Mouse (Mus musculus) forebrain, embryonic 12.5 days (tissue): Measurements from ENCODE around the gene 3110009E18Rik. TPM values are rescaled to one million over a fixed set of nuclear protein-coding genes. Genes with fewer than 3 reads are reported as not detected.

Source experiments
- ATAC-seq: fragments of 200-750 bp; cut with Nextera tagmentation; 2 replicates; pipeline ENCODE4 v1.8.0; 2017; ENCODE audit warnings: moderate TSS enrichment; ENCODE audit not compliant: low FRiP score
- H3K27ac ChIP-seq: fragments of 300-500 bp; sonication (generic); 2 replicates; pipeline ENCODE4 v1.5.1; 2016; ENCODE audit warnings: mild to moderate bottlenecking
- H3K27me3 ChIP-seq: fragments of 300-500 bp; sonication (generic); 2 replicates; pipeline ENCODE4 v1.6.1; 2016; ENCODE audit warnings: mild to moderate bottlenecking
- H3K36me3 ChIP-seq: fragments of 300-500 bp; sonication (generic); replicated peaks from 2 replicates; pipeline ENCODE4 v1.6.1; 2016; ENCODE audit warnings: mild to moderate bottlenecking
- H3K4me1 ChIP-seq: fragments of 300-500 bp; sonication (generic); 2 replicates; pipeline ENCODE4 v1.6.1; 2016
- H3K4me2 ChIP-seq: fragments of 300-500 bp; sonication (generic); 2 replicates; pipeline ENCODE4 v1.6.1; 2016; ENCODE audit warnings: mild to moderate bottlenecking, moderate library complexity
- H3K4me3 ChIP-seq: fragments of 300-500 bp; sonication (generic); replicated peaks from 2 replicates; pipeline ENCODE4 v1.5.1; 2016; ENCODE audit warnings: mild to moderate bottlenecking
- H3K9ac ChIP-seq: fragments of 300-500 bp; sonication (generic); 2 replicates; pipeline ENCODE4 v1.6.1; 2016; ENCODE audit warnings: mild to moderate bottlenecking
- H3K9me3 ChIP-seq: fragments of 300-500 bp; sonication (generic); 2 replicates; pipeline ENCODE4 v1.6.1; 2016
- WGBS: fragments of 180-500 bp; shearing (Covaris S2); methylation state at CpG from one replicate; pipeline ENCODE4 v1.1.7; 2016; 5-methylcytosine and 5-hydroxymethylcytosine counted together
- polyA plus RNA-seq: library from polyadenylated mRNA; unstranded; fragments of >200 nt; fragmentation: Nextera tagmentation; extraction: Ambion mirVana; gene quantifications from 2 replicates; pipeline ENCODE4 v1.2.1, GENCODE M21; 2016

The 3110009E18Rik gene
- polyA plus RNA-seq, 1 experiment from 2014 or later = 30.2 TPM

GRCm38 (mm10) chr1:120112251-120113187, 8.5 kb upstream of the 3110009E18Rik start:
- Histone ChIP-seq H3K4me3 (no peak overlapping the region), H3K4me2 (no peak overlapping the region), H3K9ac (no peak overlapping the region), H3K4me1 (peaks cover 5% of the 10 kb centered on the region; the same call in 1 of the 2 replicates), H3K9me3 (0 out of 2 replicates have a peak, but pooled peaks cover 5% of the 10 kb centered on the region), H3K27me3 (no peaks in the 10 kb centered on the region), H3K27ac (no peak overlapping the region), H3K36me3 (peaks cover 49% of the 10 kb centered on the region)
- ATAC-seq = no peak
- WGBS = 87% methylated on average over 12 of the region's 12 CpGs

DNA sequence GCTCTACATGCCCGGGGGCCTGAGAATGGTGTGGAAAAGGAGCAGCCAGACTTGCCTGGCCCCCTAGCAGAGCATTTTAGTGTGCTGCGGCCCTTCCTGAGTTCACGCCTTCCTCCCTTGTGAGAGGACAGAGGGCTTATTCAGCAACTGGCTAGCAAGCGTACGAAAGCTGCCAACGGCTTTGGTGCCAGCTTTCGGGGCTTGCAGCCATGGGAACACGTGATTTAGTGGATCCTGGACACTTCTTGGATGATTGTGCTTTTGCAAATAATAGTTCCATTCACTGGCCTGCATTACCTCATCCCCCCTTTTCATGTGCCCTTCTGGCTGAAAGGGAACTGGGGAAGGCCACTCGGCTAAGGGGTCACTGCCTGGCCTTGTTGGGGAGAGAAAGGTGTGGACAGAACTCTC, 5.3 kb upstream of the 3110009E18Rik start:
- no peak overlapping the region for H3K9ac ChIP-seq
- peak; percentile 62 for ATAC-seq
- peaks cover 34% of the 10 kb centered on the region for H3K4me1 ChIP-seq

DNA sequence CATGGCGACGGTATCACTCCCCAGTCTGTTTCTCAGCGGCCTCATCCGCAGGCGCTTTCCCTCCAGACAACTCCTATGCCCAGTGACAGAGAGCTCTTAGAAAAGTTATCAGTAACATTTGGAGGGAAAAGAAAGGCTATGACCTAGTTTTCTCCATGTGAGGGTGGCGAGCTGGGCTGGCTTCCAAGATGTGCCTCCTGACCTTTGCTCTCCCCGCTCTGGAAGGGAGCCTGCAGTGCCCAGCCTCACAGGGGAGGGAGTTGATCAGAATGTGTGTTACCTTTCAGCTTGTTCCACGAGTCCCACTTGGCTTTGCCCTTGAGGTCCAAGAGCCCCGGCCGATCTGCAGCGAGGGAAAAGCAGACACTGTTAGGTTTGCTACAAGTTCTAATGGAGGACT, 4.9 kb upstream of the 3110009E18Rik start:
- H3K9me3 ChIP-seq = 0 out of 2 replicates have a peak, but pooled peaks cover 5% of the 10 kb centered on the region
- no peak for ATAC-seq
- H3K27me3 ChIP-seq = no peaks in the 10 kb centered on the region
- H3K4me1 ChIP-seq = peaks cover 34% of the 10 kb centered on the region
- peak overlapping the region; percentile 84 for H3K27ac ChIP-seq
- no peak overlapping the region for H3K9ac ChIP-seq
- no peak overlapping the region for H3K4me3 ChIP-seq
- peak overlapping the region; percentile 5; the same call in 1 of the 2 replicates for H3K4me2 ChIP-seq
- peaks cover 54% of the 10 kb centered on the region for H3K36me3 ChIP-seq
- 79% methylated on average over 11 of the region's 11 CpGs for WGBS

More for the DNA sequence above, 5.3 kb upstream of the 3110009E18Rik start:
- H3K4me3 ChIP-seq = no peak overlapping the region
- 49% methylated on average over 9 of the region's 9 CpGs for WGBS
- H3K4me2 ChIP-seq = no peak overlapping the region
- 0 out of 2 replicates have a peak, but pooled peaks cover 5% of the 10 kb centered on the region for H3K9me3 ChIP-seq
- peaks cover 54% of the 10 kb centered on the region for H3K36me3 ChIP-seq
- peak overlapping the region; percentile 84 for H3K27ac ChIP-seq
- no peaks in the 10 kb centered on the region for H3K27me3 ChIP-seq

DNA sequence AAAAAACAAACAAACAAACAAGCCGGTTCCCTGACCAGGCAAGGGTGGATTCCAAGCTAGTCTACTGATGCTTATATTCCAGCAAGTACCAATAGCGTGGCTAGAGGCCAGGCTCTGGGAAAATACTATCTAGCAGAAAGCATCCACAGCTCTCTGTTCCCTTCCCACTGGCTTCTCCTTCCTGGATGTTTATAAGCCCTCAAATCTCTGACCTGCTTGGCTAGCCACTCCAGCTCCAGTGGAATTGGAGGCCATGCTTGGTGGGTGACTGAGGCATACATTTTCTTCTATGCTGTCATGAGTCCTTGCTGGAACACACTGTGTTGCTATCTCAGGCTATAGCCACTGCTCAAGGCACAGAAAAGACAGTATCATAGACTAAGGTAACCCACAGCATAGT, 2.1 kb upstream of the 3110009E18Rik start:
- WGBS = 100% methylated on average over 2 of the region's 2 CpGs
- no peak overlapping the region for H3K27ac ChIP-seq
- peaks cover 29% of the 10 kb centered on the region for H3K36me3 ChIP-seq
- ATAC-seq = no peak
- peak overlapping the region; percentile 80 for H3K4me2 ChIP-seq
- peak overlapping the region; percentile 10; the same call in 1 of the 2 replicates for H3K4me3 ChIP-seq
- 0 out of 2 replicates have a peak, but pooled peaks cover 5% of the 10 kb centered on the region for H3K9me3 ChIP-seq
- peak overlapping the region; percentile 29; the same call in 1 of the 2 replicates for H3K9ac ChIP-seq
- H3K4me1 ChIP-seq = peaks cover 38% of the 10 kb centered on the region
- no peaks in the 10 kb centered on the region for H3K27me3 ChIP-seq

DNA sequence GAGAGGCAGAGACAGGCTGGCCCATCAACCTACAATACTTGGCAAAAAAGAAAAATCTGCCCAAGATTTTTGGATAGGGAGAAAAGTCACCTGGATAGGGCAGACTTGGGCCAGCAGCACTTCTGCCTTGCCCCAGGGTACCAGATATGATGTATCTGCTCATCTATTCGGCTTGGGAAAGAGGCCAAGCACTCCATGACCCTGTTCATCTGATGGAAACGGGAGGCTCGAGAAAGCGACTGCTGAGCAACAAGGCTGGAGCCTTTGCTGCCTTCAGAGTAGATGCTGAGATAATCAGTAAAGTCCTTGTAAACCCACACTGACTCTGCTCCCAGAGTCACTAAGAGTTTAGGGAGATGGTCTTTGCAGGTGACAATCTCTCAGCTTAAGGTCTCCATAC, 1.6 kb upstream of the 3110009E18Rik start:
- Histone ChIP-seq H3K4me3 (peak overlapping the region; percentile 65), H3K9ac (no peak overlapping the region; the same call in 1 of the 2 replicates), H3K27me3 (no peaks in the 10 kb centered on the region), H3K4me1 (peaks cover 38% of the 10 kb centered on the region), H3K36me3 (peaks cover 24% of the 10 kb centered on the region), H3K4me2 (peak overlapping the region; percentile 80), H3K27ac (0 out of 2 replicates have a peak overlapping the region, but pooled peaks have one; percentile 25), H3K9me3 (0 out of 2 replicates have a peak, but pooled peaks cover 2% of the 10 kb centered on the region)
- WGBS = 87% methylated on average over 4 of the region's 4 CpGs
- no peak for ATAC-seq

DNA sequence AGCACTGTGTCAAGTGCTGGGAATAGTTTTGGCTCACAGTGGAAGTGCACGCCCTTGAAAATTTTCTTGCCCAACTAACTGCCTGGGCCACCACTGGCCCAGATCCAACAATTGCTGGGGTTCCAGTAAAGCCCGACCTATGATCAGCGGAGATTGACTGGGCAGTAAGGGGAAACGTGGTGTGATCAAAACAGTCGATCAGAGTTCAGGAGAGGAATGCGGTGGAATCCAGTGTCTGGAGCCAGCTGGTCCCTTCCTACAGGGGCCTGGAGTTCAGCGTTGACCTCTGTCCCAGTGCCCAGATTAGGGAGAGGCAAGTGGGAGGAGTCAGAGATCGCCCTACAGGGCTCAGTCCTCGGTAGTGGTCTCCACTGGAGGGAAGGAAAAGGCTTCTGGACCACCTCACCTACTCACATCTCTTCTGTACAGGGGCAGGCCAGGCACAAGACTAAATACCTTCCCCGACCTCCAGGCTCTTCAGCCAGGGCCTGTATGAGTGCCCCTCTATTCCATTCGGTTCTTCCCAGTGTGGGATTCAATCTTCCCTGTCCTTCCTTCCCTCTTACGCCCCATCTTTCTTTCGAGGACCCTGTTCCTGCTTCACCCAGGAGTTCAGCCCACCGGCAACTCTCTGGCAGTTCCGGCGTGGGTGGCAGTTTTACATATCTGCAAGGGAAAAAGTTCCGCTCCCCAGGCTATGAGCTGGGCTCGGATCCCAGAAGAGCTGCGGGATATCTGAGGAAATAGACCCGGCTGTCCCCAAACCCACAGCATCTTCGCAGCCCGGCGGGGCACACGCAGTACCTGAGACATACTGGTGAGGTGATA, 632 bp upstream of the 3110009E18Rik start:
- H3K4me3 ChIP-seq = peak overlapping the region; percentile 65
- H3K27ac ChIP-seq = peak overlapping the region; percentile 92
- 5% methylated on average over 23 of the region's 24 CpGs for WGBS
- peak overlapping the region; percentile 76 for H3K9ac ChIP-seq
- peaks cover 37% of the 10 kb centered on the region for H3K4me1 ChIP-seq
- H3K4me2 ChIP-seq = peak overlapping the region; percentile 80
- no peaks in the 10 kb centered on the region for H3K9me3 ChIP-seq
- no peaks in the 10 kb centered on the region for H3K27me3 ChIP-seq
- ATAC-seq = peak; percentile 50
- peaks cover 15% of the 10 kb centered on the region for H3K36me3 ChIP-seq

GRCm38 (mm10) chr1:120121930-120122530, 1.0 kb downstream of the 3110009E18Rik start:
- H3K36me3 ChIP-seq = 0 out of 2 replicates have a peak, but pooled peaks cover 5% of the 10 kb centered on the region
- WGBS = 90% methylated on average over 9 of the region's 9 CpGs
- peak overlapping the region; percentile 65 for H3K4me3 ChIP-seq
- no peak for ATAC-seq
- H3K27ac ChIP-seq = peak overlapping the region; percentile 92
- H3K9me3 ChIP-seq = no peaks in the 10 kb centered on the region
- peaks cover 37% of the 10 kb centered on the region for H3K4me1 ChIP-seq
- H3K4me2 ChIP-seq = peak overlapping the region; percentile 80
- H3K9ac ChIP-seq = peak overlapping the region; percentile 56; the same call in 1 of the 2 replicates
- no peaks in the 10 kb centered on the region for H3K27me3 ChIP-seq

- no peak for ATAC-seq
- Histone ChIP-seq H3K4me2 (no peak overlapping the region), H3K9ac (no peak overlapping the region), H3K9me3 (no peaks in the 10 kb centered on the region), H3K4me1 (peaks cover 36% of the 10 kb centered on the region), H3K27me3 (no peaks in the 10 kb centered on the region), H3K4me3 (no peak overlapping the region), H3K27ac (no peak overlapping the region), H3K36me3 (0 out of 2 replicates have a peak, but pooled peaks cover 5% of the 10 kb centered on the region)
- WGBS = 95% methylated on average over 8 of the region's 8 CpGs
Measured at GRCm38 (mm10) chr1:120122634-120123383, 1.8 kb downstream of the 3110009E18Rik start.

DNA sequence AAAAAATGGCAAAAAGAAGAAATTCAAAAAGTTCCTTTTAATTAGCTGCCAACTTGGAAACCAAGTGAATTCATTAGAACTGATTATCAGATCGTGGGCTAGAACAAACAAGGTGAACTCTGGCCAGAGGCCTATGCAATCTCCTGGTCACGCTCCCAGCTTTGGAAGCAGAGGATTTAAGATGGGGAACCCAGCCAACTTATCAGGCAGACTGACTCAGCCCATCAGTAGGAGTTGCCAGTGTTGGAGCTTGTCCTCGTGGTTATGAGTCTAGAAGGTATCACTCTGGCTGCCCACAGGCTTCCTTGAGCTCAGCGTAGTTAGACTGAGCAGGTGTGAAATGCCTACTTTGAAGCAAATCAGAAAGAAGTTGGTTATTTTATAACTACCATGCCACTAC, 3.9 kb downstream of the 3110009E18Rik start:
- ATAC-seq = no peak
- 87% methylated on average over 4 of the region's 4 CpGs for WGBS
- Histone ChIP-seq H3K4me1 (peaks cover 16% of the 10 kb centered on the region), H3K9me3 (no peaks in the 10 kb centered on the region), H3K9ac (no peak overlapping the region), H3K4me3 (no peak overlapping the region), H3K27ac (no peak overlapping the region), H3K36me3 (no peaks in the 10 kb centered on the region), H3K27me3 (no peaks in the 10 kb centered on the region), H3K4me2 (no peak overlapping the region)

DNA sequence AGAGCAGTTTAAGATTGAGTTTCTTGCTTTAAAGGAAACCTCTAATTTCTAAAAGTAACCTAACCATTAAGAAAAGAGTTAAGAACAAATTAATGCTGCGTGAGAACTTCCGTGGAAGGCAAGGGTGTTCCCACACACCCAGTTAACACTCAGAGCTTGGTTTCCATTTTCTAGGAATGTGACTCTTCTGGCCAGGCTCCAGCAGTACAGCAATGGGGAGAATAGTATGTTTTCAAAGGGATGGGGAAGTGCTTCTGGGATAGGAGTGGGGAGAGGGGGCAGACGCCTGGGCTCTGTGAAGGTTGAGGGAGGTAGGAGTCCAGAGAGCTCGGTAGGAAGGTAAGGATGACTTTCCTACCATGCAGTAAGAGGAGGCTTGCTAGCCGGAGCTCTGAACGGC, 4.5 kb downstream of the 3110009E18Rik start:
- H3K4me2 ChIP-seq = no peak overlapping the region
- H3K4me3 ChIP-seq = no peak overlapping the region
- peaks cover 9% of the 10 kb centered on the region for H3K4me1 ChIP-seq
- 86% methylated on average over 6 of the region's 6 CpGs for whole genome bisulfite sequencing
- H3K9ac ChIP-seq = no peak overlapping the region
- ATAC-seq = no peak
- no peaks in the 10 kb centered on the region for H3K27me3 ChIP-seq
- no peak overlapping the region for H3K27ac ChIP-seq
- H3K36me3 ChIP-seq = no peaks in the 10 kb centered on the region
- H3K9me3 ChIP-seq = no peaks in the 10 kb centered on the region

- Histone ChIP-seq H3K9me3 (no peaks in the 10 kb centered on the region), H3K4me3 (no peak overlapping the region), H3K27ac (no peak overlapping the region), H3K9ac (no peak overlapping the region), H3K27me3 (no peaks in the 10 kb centered on the region), H3K4me2 (no peak overlapping the region), H3K36me3 (no peaks in the 10 kb centered on the region), H3K4me1 (peaks cover 9% of the 10 kb centered on the region)
- ATAC-seq = no peak
- 72% methylated on average over 9 of the region's 9 CpGs for WGBS
Measured at GRCm38 (mm10) chr1:120126318-120126717, 5.3 kb downstream of the 3110009E18Rik start.
